Mouse (Mus musculus): ENCODE measurements around the gene Gm43518.

DNA sequence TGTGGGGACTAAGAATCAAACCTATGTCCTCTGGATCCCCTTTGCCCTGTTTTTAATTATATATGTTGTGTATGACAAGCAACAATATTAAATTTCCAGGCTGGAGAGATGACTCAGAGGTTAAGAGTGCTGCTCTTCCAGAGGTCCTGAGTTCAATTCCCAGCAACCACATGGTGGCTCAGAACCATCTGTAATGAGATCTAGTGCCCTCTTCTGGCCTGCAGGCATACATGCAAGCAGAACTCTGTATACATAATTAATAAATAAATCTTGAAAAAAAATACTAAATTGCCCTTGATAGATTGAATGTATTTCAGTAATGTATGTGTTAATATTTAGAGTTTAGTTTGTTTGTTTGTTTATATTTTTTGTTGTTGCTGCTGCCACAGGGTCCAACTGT, 5.7 kb downstream of the Gm43518 start:
- no peak for TF ChIP-seq EP300 (optimal IDR thresholded peaks at IDR 0.05)
- TF ChIP-seq CTCF (IDR thresholded peaks at IDR 0.05; ENCODE audit: low read depth), result peak; percentile 43

Measured in stomach, postnatal 0 days (tissue).